Mouse (Mus musculus) myocyte (in vitro differentiated cells): Measurements from ENCODE around the gene Tor4a. TPM values are rescaled to one million over a fixed set of nuclear protein-coding genes. Genes with fewer than 3 reads are reported as not detected.
A peak's percentile ranks its signal among the peaks of the same experiment; 100 is the strongest.

ENCODE experiments used
- H3K27me3 ChIP-seq: one replicate; pipeline ENCODE4 v1.6.1; 2011; ENCODE audit not compliant: control insufficient read depth, insufficient read depth, insufficient read length
- H3K36me3 ChIP-seq: one replicate; pipeline ENCODE4 v1.6.1; 2011; ENCODE audit not compliant: control insufficient read depth, insufficient read depth
- H3K4me2 ChIP-seq: one replicate; pipeline ENCODE4 v1.6.1; 2011; ENCODE audit warnings: low read depth, control low read depth
- H3K4me3 ChIP-seq: one replicate; pipeline ENCODE4 v1.5.1; 2011; ENCODE audit warnings: mild to moderate bottlenecking, control low read depth, moderate library complexity
- H3K79me2 ChIP-seq: one replicate; pipeline ENCODE4 v1.6.1; 2011; ENCODE audit not compliant: control insufficient read depth, insufficient read depth
- H3ac ChIP-seq: one replicate; pipeline ENCODE4 v1.6.1; 2011; ENCODE audit not compliant: control insufficient read depth, insufficient read length
- CEBPB ChIP-seq: IDR thresholded peaks from 2 replicates; pipeline ENCODE4 v1.6.1; 2011; ENCODE audit warnings: mild to moderate bottlenecking, moderate library complexity; ENCODE audit not compliant: poor library complexity, insufficient read depth, severe bottlenecking
- E2F4 ChIP-seq: IDR thresholded peaks from one replicate; pipeline ENCODE4 v1.6.1; 2011; ENCODE audit warnings: mild to moderate bottlenecking, control low read depth, moderate library complexity; ENCODE audit not compliant: insufficient read depth
- MAX ChIP-seq: IDR thresholded peaks from one replicate; pipeline ENCODE4 v1.6.1; 2011; ENCODE audit warnings: low read depth, mild to moderate bottlenecking, control low read depth
- MYOD1 ChIP-seq, 3 experiments: IDR thresholded peaks; one replicate each; pipeline ENCODE4 v1.6.1; 2011; ENCODE audit warnings: control low read depth in 2 of 3, low read depth in 2 of 3, mild to moderate bottlenecking in 2 of 3, moderate library complexity in 1 of 3; ENCODE audit not compliant: insufficient read length in 2 of 3, control insufficient read depth in 1 of 3
- MYOG ChIP-seq, 3 experiments: IDR thresholded peaks; one replicate each; pipeline ENCODE4 v1.6.1; 2011; ENCODE audit warnings: control low read depth in 2 of 3, low read depth in 2 of 3, mild to moderate bottlenecking in 2 of 3; ENCODE audit not compliant: insufficient read length in 2 of 3, control insufficient read depth in 1 of 3, insufficient read depth in 1 of 3
- POLR2A ChIP-seq: IDR thresholded peaks from one replicate; pipeline ENCODE4 v1.6.1; 2011; ENCODE audit warnings: low read depth, mild to moderate bottlenecking, control low read depth, moderate library complexity; ENCODE audit not compliant: insufficient read length
- POLR2AphosphoS2 ChIP-seq: IDR thresholded peaks from one replicate; pipeline ENCODE4 v1.6.1; 2011; ENCODE audit warnings: low read depth, control low read depth; ENCODE audit not compliant: insufficient read length
- REST ChIP-seq: IDR thresholded peaks from one replicate; pipeline ENCODE4 v1.6.1; 2011; ENCODE audit warnings: mild to moderate bottlenecking, control low read depth, moderate library complexity; ENCODE audit not compliant: insufficient read depth, insufficient read length
- SRF ChIP-seq: IDR thresholded peaks from one replicate; pipeline ENCODE4 v1.6.1; 2011; ENCODE audit warnings: low read depth; ENCODE audit not compliant: control insufficient read depth, insufficient read length
- TCF12 ChIP-seq: IDR thresholded peaks from one replicate; pipeline ENCODE4 v1.6.1; 2011; ENCODE audit warnings: mild to moderate bottlenecking, control low read depth; ENCODE audit not compliant: poor library complexity, insufficient read depth, severe bottlenecking
- TCF3 ChIP-seq: IDR thresholded peaks from one replicate; pipeline ENCODE4 v1.6.1; 2011; ENCODE audit warnings: low read depth, control low read depth; ENCODE audit not compliant: insufficient read length
- USF1 ChIP-seq: IDR thresholded peaks from one replicate; pipeline ENCODE4 v1.6.1; 2011; ENCODE audit warnings: low read depth, mild to moderate bottlenecking, control low read depth, moderate library complexity
- polyA plus RNA-seq: library from polyadenylated mRNA; unstranded; fragments of >200 nt; fragmentation: generic; extraction: Trizol; gene quantifications from one replicate; pipeline ENCODE4 v1.2.1, GENCODE M21; 2012; ENCODE audit warnings: missing spikeins

Tor4a gene
- polyA plus RNA-seq, 1 experiment: 9.2 TPM

DNA sequence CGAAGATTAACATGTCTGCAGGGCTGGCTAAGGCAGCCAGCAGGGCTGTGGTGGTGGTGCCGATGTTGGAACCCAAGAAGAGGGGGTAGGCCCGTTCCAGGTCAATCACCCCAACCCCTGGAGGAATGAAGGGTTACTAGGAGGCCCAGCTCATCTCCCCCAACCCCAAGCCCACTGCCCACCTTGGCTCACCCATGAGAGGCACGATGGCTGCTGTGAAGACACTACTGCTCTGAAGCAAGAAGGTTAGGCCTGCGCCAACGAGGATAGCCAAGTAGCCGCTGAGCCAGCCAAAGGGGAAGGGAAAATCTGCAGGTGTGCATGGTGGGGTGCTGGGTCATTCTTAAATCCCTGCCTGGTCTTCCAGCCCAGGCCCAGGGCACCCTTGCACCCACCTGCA lies 33.9 kb upstream of the Tor4a start:
- Histone ChIP-seq H3K79me2 (no peaks in the 10 kb centered on the region), H3K36me3 (no peaks in the 10 kb centered on the region), H3K4me2 (no peak overlapping the region), H3ac (no peak overlapping the region), H3K27me3 (peaks cover 57% of the 10 kb centered on the region), H3K4me3 (no peak overlapping the region)
- TF ChIP-seq CEBPB (no peak), USF1 (no peak), POLR2A (no peak), TCF12 (no peak)

DNA sequence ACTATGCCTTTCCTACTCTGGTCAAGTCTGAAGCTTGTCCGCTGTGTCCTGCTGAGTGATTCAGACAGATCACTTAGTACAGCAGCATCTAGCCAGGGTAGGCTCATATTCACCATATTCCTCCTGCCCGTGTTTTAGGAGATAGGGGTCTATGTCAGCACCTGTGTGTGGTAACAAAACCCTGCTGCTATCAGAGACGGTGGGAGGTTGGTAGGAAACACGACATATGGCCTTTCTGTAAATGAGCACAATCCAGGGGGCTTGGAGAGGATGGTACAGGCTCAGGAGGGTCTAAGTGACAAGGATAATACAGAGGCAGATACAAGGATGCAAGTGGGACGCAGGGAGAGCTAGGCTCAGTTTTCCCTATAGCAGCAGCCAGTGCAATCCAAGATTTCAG lies 32.9 kb upstream of the Tor4a start:
- Histone ChIP-seq H3K4me2 (no peak overlapping the region), H3K4me3 (no peak overlapping the region), H3K36me3 (no peaks in the 10 kb centered on the region), H3K79me2 (no peaks in the 10 kb centered on the region), H3K27me3 (peaks cover 48% of the 10 kb centered on the region), H3ac (no peak overlapping the region)
- TF ChIP-seq MYOG (IDR thresholded peaks at IDR 0.05; ENCODE audit: control insufficient read depth in 1 of 3, insufficient read depth in 1 of 3, insufficient read length in 2 of 3, low read depth in 2 of 3) (no peak), REST (no peak), TCF12 (no peak), USF1 (no peak), POLR2A (no peak), MYOD1 (IDR thresholded peaks at IDR 0.05; ENCODE audit: control insufficient read depth in 1 of 3, insufficient read length in 2 of 3, low read depth in 2 of 3) (no peak), POLR2AphosphoS2 (no peak), E2F4 (no peak), SRF (no peak), MAX (no peak), CEBPB (no peak), TCF3 (no peak)

GRCm38 (mm10) chr2:25228995-25229530 lies 32.4 kb upstream of the Tor4a start:
- Histone ChIP-seq H3K27me3 (peaks cover 43% of the 10 kb centered on the region), H3K4me3 (peak overlapping the region; percentile 6), H3K36me3 (no peaks in the 10 kb centered on the region), H3K4me2 (peak overlapping the region; percentile 75), H3K79me2 (no peaks in the 10 kb centered on the region), H3ac (no peak overlapping the region)
- TF ChIP-seq CEBPB (no peak), E2F4 (no peak), TCF3 (no peak), TCF12 (no peak), REST (no peak), MYOG (IDR thresholded peaks at IDR 0.05; ENCODE audit: control insufficient read depth in 1 of 3, insufficient read depth in 1 of 3, insufficient read length in 2 of 3, low read depth in 2 of 3) (no peak), MAX (no peak), POLR2A (no peak), MYOD1 (IDR thresholded peaks at IDR 0.05; ENCODE audit: control insufficient read depth in 1 of 3, insufficient read length in 2 of 3, low read depth in 2 of 3) (no peak), SRF (no peak), POLR2AphosphoS2 (no peak), USF1 (no peak)

DNA sequence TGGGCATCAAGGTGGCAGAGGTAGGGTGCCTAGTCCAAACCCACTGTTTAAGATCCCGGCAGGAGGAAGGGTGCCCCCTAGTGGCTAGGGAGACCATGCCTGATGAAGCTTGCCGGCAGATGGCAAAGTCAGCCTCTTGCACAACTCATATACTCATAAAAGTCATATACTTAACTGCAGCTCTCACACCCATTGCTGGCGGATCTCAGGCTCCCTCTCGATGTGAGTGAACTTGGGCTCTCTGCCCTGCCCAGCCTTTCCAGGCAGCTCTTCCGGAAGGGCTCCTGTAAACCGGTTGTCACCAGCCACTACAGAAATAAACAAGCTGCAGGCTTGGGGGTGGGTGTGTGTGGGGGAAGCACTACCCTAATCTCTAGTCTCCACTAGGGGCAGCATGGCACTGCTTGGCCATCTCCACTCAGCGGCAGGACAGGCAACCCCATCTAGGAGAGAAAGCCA lies 31.8 kb upstream of the Tor4a start:
- Histone ChIP-seq H3K27me3 (peaks cover 37% of the 10 kb centered on the region), H3K4me3 (peak overlapping the region; percentile 6), H3K36me3 (peaks cover 3% of the 10 kb centered on the region), H3ac (no peak overlapping the region), H3K4me2 (peak overlapping the region; percentile 75), H3K79me2 (peaks cover 6% of the 10 kb centered on the region)
- TF ChIP-seq CEBPB: peak; percentile 84
- no peak for TF ChIP-seq MYOD1 (IDR thresholded peaks at IDR 0.05; ENCODE audit: control insufficient read depth in 1 of 3, insufficient read length in 2 of 3, low read depth in 2 of 3)

DNA sequence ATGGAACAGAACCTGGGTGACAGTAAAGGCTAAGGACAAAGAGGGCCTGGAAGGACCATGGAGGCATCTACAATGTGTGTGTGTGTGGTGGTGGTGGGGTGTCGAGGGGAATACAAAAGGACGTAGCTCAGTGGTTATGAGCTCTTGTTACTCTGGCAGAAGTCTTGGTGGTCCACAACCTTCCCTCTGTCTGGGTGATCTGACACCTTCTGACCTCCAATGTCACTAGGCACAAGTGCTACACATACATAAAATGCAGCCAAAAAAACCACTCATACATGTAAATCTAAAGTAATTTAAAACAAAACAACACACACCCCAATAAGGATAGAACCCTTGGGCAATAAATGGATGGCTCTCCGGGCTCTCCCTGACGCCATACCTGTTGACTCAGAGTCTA lies 30.7 kb upstream of the Tor4a start:
- no peak overlapping the region for H3K4me3 ChIP-seq
- peak overlapping the region; percentile 45 for H3K4me2 ChIP-seq
- H3ac ChIP-seq: no peak overlapping the region
- TF ChIP-seq USF1 (no peak), MYOD1 (IDR thresholded peaks at IDR 0.05; ENCODE audit: control insufficient read depth in 1 of 3, insufficient read length in 2 of 3, low read depth in 2 of 3) (no peak), POLR2A (no peak), MAX (no peak), E2F4 (no peak), POLR2AphosphoS2 (no peak), SRF (no peak), MYOG (IDR thresholded peaks at IDR 0.05; ENCODE audit: control insufficient read depth in 1 of 3, insufficient read depth in 1 of 3, insufficient read length in 2 of 3, low read depth in 2 of 3) (no peak), REST (no peak), TCF12 (no peak)
- H3K36me3 ChIP-seq: peaks cover 9% of the 10 kb centered on the region
- H3K79me2 ChIP-seq: peaks cover 11% of the 10 kb centered on the region
- peaks cover 26% of the 10 kb centered on the region for H3K27me3 ChIP-seq
